Mouse (Mus musculus): ENCODE results near the gene Abcc4. TPM values are rescaled to one million over a fixed set of nuclear protein-coding genes. Genes with fewer than 3 reads are reported as not detected.

Gene Abcc4
- polyA plus RNA-seq, 1 experiment from 2014 or later: 1.2 TPM

DNA sequence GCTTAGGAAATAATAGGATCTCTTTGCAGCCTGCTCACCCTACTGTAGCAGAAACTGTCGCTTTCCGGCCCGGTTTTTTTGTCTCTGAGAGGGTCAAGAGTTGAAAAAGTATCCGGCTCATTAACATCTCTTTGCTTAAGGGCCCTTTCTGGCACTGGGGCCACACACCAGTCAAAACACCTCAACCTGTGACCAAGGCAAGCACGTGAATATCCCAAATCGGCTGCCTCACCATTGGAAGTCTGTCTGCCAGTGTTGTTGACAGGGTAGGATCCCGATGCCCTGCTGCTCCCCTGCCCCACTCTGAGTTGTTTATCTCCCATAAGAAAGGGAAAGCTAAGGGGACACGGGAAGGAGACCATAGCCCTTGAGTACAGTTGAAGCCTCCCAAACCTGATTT, 7.8 kb upstream of the Abcc4 start:
- H3K4me3 ChIP-seq (ENCODE audit: low read depth, low read length): peak overlapping the region; percentile 28; the same call in 1 of the 2 replicates
- peak overlapping the region; percentile 68 for H3K4me2 ChIP-seq (ENCODE audit: low read depth, low read length)
- H3K9ac ChIP-seq (replicated peaks): no peak overlapping the region
- no peak for TF ChIP-seq CTCF (IDR thresholded peaks at IDR 0.05; ENCODE audit: low read depth)
- TF ChIP-seq EP300 (IDR thresholded peaks at IDR 0.05; ENCODE audit: low read depth): no peak
- 22% methylated on average over 8 of the region's 8 CpGs for WGBS (ENCODE audit: insufficient replicate concordance)
- H3K27me3 ChIP-seq (ENCODE audit: insufficient read depth, low read length): peaks cover 3% of the 10 kb centered on the region; the same call in 1 of the 2 replicates
- no peak for ATAC-seq
- H3K36me3 ChIP-seq (replicated peaks; ENCODE audit: insufficient read depth, low read length): no peaks in the 10 kb centered on the region
- DNase-seq: no peak
- H3K27ac ChIP-seq (ENCODE audit: low read depth): no peak overlapping the region
- H3K9me3 ChIP-seq (ENCODE audit: low read length): no peaks in the 10 kb centered on the region
- peaks cover 20% of the 10 kb centered on the region for H3K4me1 ChIP-seq (ENCODE audit: insufficient read depth)

DNA sequence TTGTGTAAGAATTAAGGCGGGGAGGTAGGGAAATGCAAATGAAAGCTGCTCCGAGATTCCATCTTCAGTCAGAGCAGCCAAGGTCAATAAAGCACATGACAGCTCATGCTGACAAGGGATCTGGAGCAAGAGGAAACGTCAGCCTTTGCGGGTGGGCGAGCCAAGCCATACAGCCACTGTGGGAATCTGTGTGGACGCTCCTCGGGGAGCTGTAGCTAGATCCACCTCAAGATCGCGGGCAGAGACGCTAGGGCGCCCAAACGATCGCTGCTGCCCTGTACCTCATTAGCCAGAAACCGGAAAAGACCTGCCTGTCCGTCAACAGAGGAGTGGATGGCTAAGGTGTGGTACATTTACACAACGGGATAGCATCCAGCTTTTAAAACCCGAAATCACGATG, 7.4 kb upstream of the Abcc4 start:
- Histone ChIP-seq H3K9me3 (ENCODE audit: low read length) (no peaks in the 10 kb centered on the region), H3K36me3 (replicated peaks; ENCODE audit: insufficient read depth, low read length) (no peaks in the 10 kb centered on the region), H3K27me3 (ENCODE audit: insufficient read depth, low read length) (peaks cover 3% of the 10 kb centered on the region; the same call in 1 of the 2 replicates), H3K9ac (replicated peaks) (peak overlapping the region; percentile 48; the same call in 1 of the 2 replicates), H3K27ac (ENCODE audit: low read depth) (no peak overlapping the region), H3K4me2 (ENCODE audit: low read depth, low read length) (peak overlapping the region; percentile 68), H3K4me1 (ENCODE audit: insufficient read depth) (peaks cover 20% of the 10 kb centered on the region), H3K4me3 (ENCODE audit: low read depth, low read length) (peak overlapping the region; percentile 28)
- no peak for TF ChIP-seq EP300 (IDR thresholded peaks at IDR 0.05; ENCODE audit: low read depth)
- no peak for TF ChIP-seq CTCF (IDR thresholded peaks at IDR 0.05; ENCODE audit: low read depth)
- 7% methylated on average over 18 of the region's 18 CpGs for WGBS (ENCODE audit: insufficient replicate concordance)
- ATAC-seq (no peak; the same call in 1 of the 2 replicates), DNase-seq (no peak)

DNA sequence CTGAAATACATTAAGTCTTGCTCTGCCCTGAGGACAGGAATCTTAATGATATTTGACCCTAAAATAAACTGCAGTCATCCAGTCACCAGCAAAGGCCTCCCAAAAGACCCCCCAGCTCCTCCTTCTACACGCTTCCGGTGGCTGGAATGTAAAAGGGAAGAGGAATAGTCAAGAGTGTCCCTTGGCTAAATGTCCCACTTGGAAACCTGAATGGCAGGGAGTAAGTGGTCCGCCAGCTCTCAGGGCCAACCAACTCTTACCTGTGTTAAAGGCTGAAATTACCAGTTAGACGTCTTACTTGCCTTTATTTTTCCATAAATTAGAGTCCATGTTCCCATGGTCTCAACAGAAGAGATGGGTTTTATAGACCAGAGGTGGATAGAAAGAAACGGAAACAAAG, 6.9 kb upstream of the Abcc4 start:
- whole genome bisulfite sequencing (ENCODE audit: insufficient replicate concordance): 65% methylated on average over 5 of the region's 5 CpGs
- no peak for TF ChIP-seq CTCF (IDR thresholded peaks at IDR 0.05; ENCODE audit: low read depth)
- no peak for TF ChIP-seq EP300 (IDR thresholded peaks at IDR 0.05; ENCODE audit: low read depth)
- H3K9ac ChIP-seq (replicated peaks): no peak overlapping the region

DNA sequence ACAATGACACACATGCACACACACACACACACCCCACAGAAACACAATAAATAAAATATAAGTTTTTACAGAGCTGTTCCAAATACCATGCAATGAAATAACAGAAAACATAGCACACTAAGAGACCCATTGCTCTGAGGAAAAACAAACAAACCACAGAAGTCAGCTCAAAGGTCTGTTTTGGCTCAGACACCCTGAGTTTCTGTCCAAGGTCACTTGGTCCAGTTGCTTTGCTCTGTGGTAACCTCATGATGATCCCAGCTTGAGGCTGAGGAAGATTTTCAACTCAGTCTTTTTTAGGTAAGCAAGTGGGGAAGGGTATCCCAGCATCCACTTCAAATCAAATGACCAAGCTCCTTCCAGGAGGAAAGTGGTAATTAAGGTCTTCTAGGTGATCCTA, 4.9 kb upstream of the Abcc4 start:
- ATAC-seq: no peak
- no peak for DNase-seq
- peaks cover 30% of the 10 kb centered on the region for H3K4me1 ChIP-seq (ENCODE audit: insufficient read depth)
- no peaks in the 10 kb centered on the region for H3K36me3 ChIP-seq (replicated peaks; ENCODE audit: insufficient read depth, low read length)
- H3K27me3 ChIP-seq (ENCODE audit: insufficient read depth, low read length): no peaks in the 10 kb centered on the region; the same call in 1 of the 2 replicates
- H3K9ac ChIP-seq (replicated peaks): no peak overlapping the region
- no peak overlapping the region for H3K4me2 ChIP-seq (ENCODE audit: low read depth, low read length)
- no peak overlapping the region for H3K4me3 ChIP-seq (ENCODE audit: low read depth, low read length)
- no peak overlapping the region for H3K27ac ChIP-seq (ENCODE audit: low read depth)
- TF ChIP-seq CTCF (IDR thresholded peaks at IDR 0.05; ENCODE audit: low read depth) (no peak), EP300 (IDR thresholded peaks at IDR 0.05; ENCODE audit: low read depth) (no peak)
- no peaks in the 10 kb centered on the region for H3K9me3 ChIP-seq (ENCODE audit: low read length)

More for the DNA sequence above, 6.9 kb upstream of the Abcc4 start:
- peak overlapping the region; percentile 68 for H3K4me2 ChIP-seq (ENCODE audit: low read depth, low read length)
- no peak overlapping the region for H3K4me3 ChIP-seq (ENCODE audit: low read depth, low read length)
- no peaks in the 10 kb centered on the region for H3K36me3 ChIP-seq (replicated peaks; ENCODE audit: insufficient read depth, low read length)
- H3K4me1 ChIP-seq (ENCODE audit: insufficient read depth): peaks cover 20% of the 10 kb centered on the region
- DNase-seq (no peak), ATAC-seq (no peak)
- H3K9me3 ChIP-seq (ENCODE audit: low read length): no peaks in the 10 kb centered on the region
- peaks cover 3% of the 10 kb centered on the region; the same call in 1 of the 2 replicates for H3K27me3 ChIP-seq (ENCODE audit: insufficient read depth, low read length)
- H3K27ac ChIP-seq (ENCODE audit: low read depth): no peak overlapping the region

DNA sequence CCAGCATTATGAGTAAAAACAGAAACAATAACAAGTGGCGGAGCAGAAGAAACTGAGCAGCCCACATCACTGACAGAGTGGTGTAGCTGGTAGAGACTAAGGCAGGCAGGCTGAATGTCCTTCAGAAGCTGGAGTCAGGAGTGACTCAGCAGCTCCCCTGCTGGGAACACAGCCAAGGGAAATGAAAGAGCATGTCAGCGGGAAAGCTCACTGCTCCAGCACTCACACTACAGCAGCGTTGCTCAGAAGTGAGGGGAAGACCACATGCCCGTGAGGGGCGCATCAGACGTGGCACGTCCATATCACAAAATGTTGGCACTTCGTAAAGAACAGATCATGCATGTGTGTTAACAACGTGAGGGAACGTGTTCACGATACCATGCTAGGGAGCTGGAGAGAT, 3.7 kb upstream of the Abcc4 start:
- TF ChIP-seq EP300 (IDR thresholded peaks at IDR 0.05; ENCODE audit: low read depth) (no peak), CTCF (IDR thresholded peaks at IDR 0.05; ENCODE audit: low read depth) (peak; percentile 78)
- peaks cover 3% of the 10 kb centered on the region for H3K27me3 ChIP-seq (ENCODE audit: insufficient read depth, low read length)
- H3K4me3 ChIP-seq (ENCODE audit: low read depth, low read length): no peak overlapping the region
- no peak overlapping the region for H3K27ac ChIP-seq (ENCODE audit: low read depth)
- H3K4me2 ChIP-seq (ENCODE audit: low read depth, low read length): peak overlapping the region; percentile 48
- 23% methylated on average over 11 of the region's 11 CpGs for WGBS (ENCODE audit: insufficient replicate concordance)
- 0 out of 2 replicates have a peak overlapping the region, but pooled peaks have one; percentile 0 for H3K9ac ChIP-seq (replicated peaks)
- no peaks in the 10 kb centered on the region for H3K36me3 ChIP-seq (replicated peaks; ENCODE audit: insufficient read depth, low read length)
- H3K9me3 ChIP-seq (ENCODE audit: low read length): no peaks in the 10 kb centered on the region
- ATAC-seq: peak; percentile 68
- peak; percentile 83 for DNase-seq
- H3K4me1 ChIP-seq (ENCODE audit: insufficient read depth): peaks cover 37% of the 10 kb centered on the region

DNA sequence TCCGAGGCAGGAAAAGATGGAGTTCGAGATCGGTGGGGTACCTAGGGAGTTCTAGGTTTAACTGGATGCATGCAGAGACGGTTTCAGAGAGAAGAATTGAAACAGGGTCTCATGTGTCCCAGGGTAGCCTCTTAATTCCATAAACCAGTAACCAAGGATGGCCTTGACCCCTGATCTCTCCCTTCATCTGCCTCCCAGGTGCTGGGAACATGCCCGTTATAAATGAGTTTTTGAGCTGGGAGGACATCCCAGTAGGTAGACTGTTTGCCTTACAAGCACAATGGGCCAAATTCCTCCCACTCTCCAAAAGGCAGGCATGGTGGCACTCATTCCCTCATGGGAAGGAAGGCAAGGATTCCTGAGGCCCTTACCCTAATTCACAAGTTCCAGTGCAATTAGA, 2.1 kb upstream of the Abcc4 start:
- H3K27me3 ChIP-seq (ENCODE audit: insufficient read depth, low read length): peaks cover 5% of the 10 kb centered on the region
- TF ChIP-seq EP300 (IDR thresholded peaks at IDR 0.05; ENCODE audit: low read depth) (no peak), CTCF (IDR thresholded peaks at IDR 0.05; ENCODE audit: low read depth) (no peak)
- no peak for DNase-seq
- H3K4me1 ChIP-seq (ENCODE audit: insufficient read depth): peaks cover 26% of the 10 kb centered on the region
- no peaks in the 10 kb centered on the region for H3K36me3 ChIP-seq (replicated peaks; ENCODE audit: insufficient read depth, low read length)
- no peaks in the 10 kb centered on the region for H3K9me3 ChIP-seq (ENCODE audit: low read length)
- H3K27ac ChIP-seq (ENCODE audit: low read depth): no peak overlapping the region
- H3K9ac ChIP-seq (replicated peaks): no peak overlapping the region
- H3K4me3 ChIP-seq (ENCODE audit: low read depth, low read length): no peak overlapping the region
- no peak overlapping the region for H3K4me2 ChIP-seq (ENCODE audit: low read depth, low read length)
- WGBS (ENCODE audit: insufficient replicate concordance): 82% methylated on average over 5 of the region's 5 CpGs
- no peak for ATAC-seq

DNA sequence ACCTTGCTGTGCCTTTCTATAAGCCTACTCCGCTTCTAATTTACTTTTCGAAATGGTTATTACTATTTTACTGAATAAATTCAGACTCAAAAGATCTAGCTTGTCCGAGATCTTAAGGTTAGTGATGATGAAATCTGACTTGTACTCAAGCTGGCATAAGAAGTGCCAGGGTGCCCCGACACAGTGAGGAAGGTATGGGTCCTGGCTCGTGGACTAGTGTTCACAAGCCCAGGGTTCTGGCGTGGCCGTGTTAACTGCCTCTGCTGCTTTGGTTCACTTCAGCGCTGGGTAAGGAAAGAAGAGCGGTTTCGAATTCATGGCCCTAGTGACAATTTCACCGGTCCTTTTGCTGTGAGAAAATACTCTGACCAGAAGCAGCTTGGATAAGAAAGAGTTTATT, 943 bp upstream of the Abcc4 start:
- ATAC-seq (no peak), DNase-seq (no peak)
- Histone ChIP-seq H3K36me3 (replicated peaks; ENCODE audit: insufficient read depth, low read length) (no peaks in the 10 kb centered on the region), H3K27ac (ENCODE audit: low read depth) (no peak overlapping the region), H3K4me2 (ENCODE audit: low read depth, low read length) (peak overlapping the region; percentile 96), H3K9ac (replicated peaks) (no peak overlapping the region), H3K4me3 (ENCODE audit: low read depth, low read length) (peak overlapping the region; percentile 71), H3K27me3 (ENCODE audit: insufficient read depth, low read length) (peaks cover 5% of the 10 kb centered on the region; the same call in 1 of the 2 replicates), H3K9me3 (ENCODE audit: low read length) (no peaks in the 10 kb centered on the region), H3K4me1 (ENCODE audit: insufficient read depth) (peaks cover 26% of the 10 kb centered on the region)
- TF ChIP-seq CTCF (IDR thresholded peaks at IDR 0.05; ENCODE audit: low read depth) (no peak), EP300 (IDR thresholded peaks at IDR 0.05; ENCODE audit: low read depth) (no peak)
- WGBS (ENCODE audit: insufficient replicate concordance): 87% methylated on average over 11 of the region's 11 CpGs

Data from liver, postnatal 0 days (tissue).